Mouse (Mus musculus): Measurements from ENCODE around the gene Nkx1-1.

Gene Nkx1-1

GRCm38 (mm10) chr5:33433201-33434138 lies at the start of gene Nkx1-1:
Gene Nkx1-1, minus strand, starts transcription at chr5:33433976.
- DNase-seq: no peak

DNA sequence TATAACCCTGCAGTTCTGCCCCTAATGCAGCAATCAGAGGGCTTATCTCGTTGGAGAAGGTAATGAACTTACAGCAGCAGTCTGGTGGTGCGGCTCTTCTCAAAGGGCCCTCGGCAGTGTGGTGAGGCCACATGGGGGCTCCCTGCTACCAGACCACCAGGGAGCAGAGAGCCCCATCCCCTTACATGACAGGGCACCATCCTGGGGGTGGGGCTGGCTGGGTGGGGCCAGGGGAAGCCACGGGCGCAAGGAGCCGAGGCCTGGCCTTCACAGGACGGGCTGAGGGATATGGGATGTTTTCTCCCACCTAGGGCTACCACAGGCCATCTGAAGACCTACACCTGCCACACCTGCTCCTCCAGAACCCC lies 47.5 kb upstream of the Nkx1-1 start:
- no peak for DNase-seq

DNA sequence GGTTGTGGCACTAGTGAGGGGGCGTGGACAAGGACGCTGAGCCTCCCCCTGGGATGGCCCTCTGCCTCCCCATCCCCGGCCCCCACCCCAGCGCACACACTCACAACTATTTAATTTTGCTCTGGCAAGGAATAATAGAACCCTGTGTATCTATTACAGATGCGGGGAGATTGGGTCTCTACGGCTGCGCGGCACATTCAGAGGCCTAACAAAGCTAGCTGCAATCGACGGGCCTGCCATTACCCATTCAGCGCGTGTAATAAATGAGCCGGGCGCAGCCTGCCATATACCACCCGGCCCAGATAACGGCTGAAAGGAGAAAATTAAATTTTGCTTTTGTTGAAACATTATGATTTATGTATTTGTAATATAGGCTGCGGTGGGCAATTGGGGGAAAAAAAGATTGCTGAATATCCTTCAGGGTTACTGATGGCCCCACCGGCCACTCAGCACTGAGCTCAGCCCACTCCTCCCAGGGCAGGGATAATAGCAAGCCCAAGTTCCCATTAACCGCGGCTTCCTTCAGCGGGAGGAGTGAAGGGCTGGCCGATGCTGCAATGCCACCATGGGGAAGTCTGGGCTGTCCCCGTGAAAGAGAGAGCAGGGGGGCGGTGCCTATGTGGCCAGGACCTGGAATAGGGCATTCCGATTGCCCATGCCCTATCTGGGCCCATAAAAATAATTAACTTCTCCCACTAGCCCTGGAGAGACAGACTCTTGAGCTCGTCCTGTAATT lies 47.0 kb upstream of the Nkx1-1 start:
- DNase-seq: no peak

GRCm38 (mm10) chr5:33465464-33465863 lies 31.7 kb upstream of the Nkx1-1 start:
- no peak for DNase-seq

- no peak for DNase-seq
These were observed 30.6 kb upstream of the Nkx1-1 start for GRCm38 (mm10) chr5:33464390-33464789.

GRCm38 (mm10) chr5:33459111-33459510 lies 25.3 kb upstream of the Nkx1-1 start:
- DNase-seq: no peak

DNA sequence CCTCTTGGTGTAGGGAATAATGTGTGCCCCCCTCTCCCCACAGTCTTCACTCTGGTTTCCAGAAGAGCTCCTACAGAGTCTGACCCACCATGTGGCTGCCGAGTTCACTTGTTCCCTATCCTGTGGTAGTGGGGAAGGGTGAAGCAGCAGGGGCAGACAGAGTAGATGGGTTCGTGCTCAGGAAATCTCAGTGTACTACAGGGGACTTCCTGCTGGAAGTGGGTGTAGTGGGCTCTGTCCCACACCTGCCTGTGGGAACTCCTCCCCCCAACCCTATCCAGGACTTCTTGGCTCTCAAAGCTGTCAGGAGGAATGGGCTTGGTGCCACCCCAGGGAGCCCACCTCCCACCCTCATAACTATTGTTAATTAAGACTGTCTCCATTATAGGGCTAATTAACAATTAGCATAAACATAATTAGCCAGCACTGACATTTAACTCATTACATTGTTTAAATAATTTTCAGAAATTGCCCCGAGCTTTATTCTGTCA lies 24.4 kb upstream of the Nkx1-1 start:
- no peak for DNase-seq

DNA sequence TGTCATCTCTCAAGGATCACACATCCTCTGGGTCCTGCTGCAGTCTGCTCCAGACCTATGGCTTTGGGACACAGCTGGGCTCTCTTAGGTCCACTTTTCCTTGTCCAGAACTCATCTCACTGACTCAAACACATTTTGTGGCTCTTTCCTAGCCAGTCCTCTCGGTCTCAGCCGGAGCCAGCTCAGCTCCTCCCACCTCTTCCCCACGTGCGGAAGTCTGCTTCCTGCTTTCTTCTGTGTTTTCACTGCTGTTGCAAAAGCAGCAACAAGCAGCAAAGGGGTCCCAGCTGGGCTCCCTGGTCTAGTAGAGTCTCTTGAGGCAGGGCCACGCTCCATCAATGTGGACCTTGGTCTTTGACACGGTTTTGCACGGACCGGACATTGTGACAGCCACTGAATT lies 22.0 kb upstream of the Nkx1-1 start:
- peak in 1 of 2 experiments; percentile 2 for DNase-seq

GRCm38 (mm10) chr5:33443794-33444193 lies 10.0 kb upstream of the Nkx1-1 start:
- no peak for DNase-seq

- peak in 1 of 2 experiments; percentile 76 for DNase-seq
These were observed 9.3 kb upstream of the Nkx1-1 start for GRCm38 (mm10) chr5:33442927-33443710.

- peak; percentile 91 to 98 for DNase-seq
These were observed 4.4 kb upstream of the Nkx1-1 start for GRCm38 (mm10) chr5:33438214-33438613.

DNA sequence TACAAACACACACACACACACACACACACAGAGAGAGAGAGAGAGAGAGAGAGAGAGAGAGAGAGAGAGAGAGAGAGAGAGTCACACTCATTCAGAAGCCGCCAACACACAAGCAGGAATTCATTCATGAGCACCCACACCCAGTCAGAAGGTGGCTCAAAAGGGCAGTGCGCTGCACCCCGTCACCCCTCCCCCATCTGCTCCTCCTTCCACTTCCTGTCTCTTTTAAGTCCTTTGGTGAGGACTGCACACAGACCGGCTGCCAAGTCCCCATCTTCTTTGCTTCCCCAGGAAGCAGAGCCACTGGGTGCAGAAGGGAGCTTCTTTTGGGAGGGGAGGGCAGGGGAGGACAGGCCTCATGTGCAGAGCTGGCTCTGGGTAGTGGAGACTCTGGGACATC lies 2.2 kb upstream of the Nkx1-1 start:
- no peak for DNase-seq

DNA sequence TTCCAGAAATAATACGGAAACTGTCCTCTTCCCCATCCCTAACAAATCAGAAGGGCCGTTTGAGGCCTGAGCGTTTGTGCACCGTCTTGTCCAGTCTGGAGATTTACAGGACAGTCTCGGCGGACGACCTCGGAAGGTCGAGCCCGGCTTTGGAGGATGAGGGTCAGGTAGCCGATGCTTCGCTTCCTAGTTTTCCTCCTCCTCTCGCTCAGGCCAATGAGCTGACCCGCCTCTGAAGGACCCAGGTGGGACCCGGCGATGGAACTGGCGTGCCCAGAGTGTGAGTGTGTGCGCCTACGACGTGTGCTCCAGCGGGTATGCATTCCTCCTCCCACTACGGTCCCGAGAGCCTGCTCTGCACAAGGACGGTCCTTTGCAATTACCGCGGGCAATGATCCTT lies 1.4 kb upstream of the Nkx1-1 start:
- no peak for DNase-seq

DNA sequence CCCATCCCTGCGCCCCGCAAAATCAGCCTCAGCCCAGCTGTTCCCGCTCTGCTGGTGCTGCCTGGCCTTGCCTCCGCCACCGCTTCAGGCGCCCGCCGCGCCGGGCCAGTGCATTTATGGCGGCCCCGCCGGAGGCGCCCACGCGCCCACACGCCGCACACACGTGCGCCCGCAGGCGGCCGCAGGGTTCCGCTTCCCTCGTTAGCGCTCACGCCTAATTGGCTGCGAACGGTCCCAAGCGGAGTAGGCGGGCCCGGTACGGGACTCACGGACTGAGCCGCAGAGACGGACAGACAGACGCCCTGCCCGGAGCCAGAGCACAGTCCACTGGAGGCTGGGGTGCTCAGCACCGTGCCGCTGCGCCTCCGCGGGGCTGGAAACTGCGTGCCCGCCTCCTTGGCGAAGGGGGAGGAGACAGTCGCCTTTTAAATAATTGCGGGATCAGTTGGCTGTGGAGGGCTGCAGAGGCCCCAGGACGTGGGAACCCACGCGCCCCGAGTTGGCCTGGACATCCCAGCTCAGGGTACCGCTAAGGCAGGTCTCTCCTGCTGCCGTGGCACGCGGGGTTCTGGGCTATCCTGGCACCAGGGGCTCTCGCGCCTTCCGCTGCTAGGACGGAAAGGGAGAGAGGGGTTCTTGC lies 485 bp upstream of the Nkx1-1 start:
- DNase-seq: no peak

- no peak for DNase-seq
These were observed 1.5 kb downstream of the Nkx1-1 start for GRCm38 (mm10) chr5:33432057-33432935.

DNA sequence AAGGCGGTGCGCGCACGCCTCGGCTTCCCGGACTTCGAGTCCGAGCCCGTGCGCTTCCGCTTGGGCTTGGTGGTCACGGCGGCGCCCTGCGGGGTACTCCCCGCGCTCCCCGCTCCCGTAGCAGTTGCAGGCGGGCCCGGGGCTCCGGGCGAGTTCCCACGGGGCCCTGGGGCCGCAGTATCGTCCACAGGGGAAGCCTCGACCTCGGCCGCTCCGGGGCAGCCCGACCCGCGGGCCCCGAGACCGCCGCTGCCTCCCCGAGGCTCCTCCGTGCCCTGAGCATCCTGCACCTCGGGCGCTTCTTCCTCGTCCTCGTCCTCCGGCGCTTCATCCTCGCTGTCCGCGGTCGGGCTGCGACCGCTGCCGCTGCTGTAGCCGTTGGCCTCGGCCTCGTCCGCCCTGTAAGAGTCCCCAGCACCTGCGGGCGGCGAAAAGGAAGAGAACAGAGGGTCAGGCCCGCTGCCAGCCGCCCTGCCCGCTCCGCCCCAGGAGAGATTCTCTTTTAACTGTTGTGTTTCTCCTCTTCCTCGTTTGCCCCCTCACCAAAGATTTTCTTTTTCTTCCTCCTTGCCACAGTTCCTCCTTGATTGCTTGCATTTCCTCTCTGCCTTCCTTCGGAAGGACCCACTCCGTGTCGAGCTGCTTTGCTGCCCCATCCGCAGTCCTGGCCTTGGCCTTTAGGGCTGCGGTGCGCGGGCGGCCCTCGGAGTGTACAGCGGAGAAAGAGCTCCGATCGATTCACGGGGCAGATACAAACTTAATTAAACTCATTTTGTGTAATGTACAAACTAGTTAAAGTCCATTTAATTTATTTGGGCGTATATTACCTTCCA lies 2.4 kb downstream of the Nkx1-1 start:
- DNase-seq: peak in 1 of 2 experiments; percentile 14

GRCm38 (mm10) chr5:33430511-33431172 lies 3.1 kb downstream of the Nkx1-1 start:
- peak in 1 of 2 experiments; percentile 23 for DNase-seq

DNA sequence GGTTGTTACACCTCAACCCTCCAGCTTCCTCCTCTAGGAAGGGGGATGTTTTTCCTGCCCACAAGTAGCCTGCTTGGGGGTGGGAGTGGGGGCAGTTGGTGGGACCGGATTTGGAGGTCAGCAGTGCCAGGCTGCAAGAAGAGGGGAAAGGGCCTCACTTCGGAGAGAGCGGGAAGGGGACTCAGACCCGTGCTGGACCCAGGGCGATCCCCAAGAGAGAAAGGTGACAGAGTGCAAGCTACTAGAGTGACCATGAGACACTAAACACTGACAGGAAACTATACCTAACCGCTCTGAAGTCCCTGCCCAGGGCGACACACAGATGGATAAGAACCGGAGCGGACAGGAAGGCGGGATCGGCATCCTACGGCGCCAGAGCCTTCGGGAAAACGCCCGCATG lies 3.7 kb downstream of the Nkx1-1 start:
- DNase-seq: no peak

- DNase-seq: no peak
These were observed 6.3 kb downstream of the Nkx1-1 start for GRCm38 (mm10) chr5:33427461-33427860.

DNA sequence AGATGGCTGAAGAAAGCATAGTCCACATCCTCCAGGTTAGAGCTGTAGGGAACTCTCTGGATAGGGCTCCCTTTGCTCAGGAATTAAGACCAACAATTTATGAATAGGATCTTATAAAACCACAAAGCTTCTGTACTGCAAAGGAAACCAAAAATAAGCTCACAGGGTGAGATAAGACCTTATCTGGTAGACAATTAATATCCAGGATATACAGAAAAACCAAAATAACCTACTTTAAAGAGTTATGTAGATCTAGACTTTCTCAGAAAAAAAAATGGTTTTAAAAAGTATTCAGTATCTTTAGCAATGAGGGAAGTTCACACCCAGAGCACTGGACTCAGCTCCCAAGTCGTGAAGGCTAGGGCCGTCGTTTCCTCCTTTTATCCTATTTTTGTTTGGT lies 13.5 kb downstream of the Nkx1-1 start:
- DNase-seq: no peak
